Mouse (Mus musculus) retina, embryonic 14.5 days (tissue): ENCODE data around the gene Gtpbp1.

Source experiments
- DNase-seq: peaks from one replicate; pipeline ENCODE4 v3.0.0-alpha.2; 2015; ENCODE audit warnings: low spot score

Gtpbp1 gene

DNA sequence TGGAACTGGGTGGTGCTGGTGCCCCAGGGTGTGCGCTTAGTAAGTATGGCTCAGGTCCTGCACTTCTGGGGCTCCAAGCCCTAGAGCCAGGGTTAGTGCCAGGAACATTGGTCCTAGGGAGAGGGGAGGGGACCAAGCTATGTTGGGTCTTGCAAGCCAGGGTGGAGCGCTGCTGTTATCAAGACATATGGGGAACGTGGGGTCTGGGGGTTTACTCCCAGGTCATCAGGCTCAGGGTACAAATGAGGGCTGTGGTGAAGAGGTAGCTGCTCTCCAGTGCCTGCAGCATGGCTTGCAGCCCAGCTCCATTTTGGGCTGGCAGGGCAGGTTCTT lies 62.7 kb downstream of the Gtpbp1 start:
- no peak for DNase-seq

DNA sequence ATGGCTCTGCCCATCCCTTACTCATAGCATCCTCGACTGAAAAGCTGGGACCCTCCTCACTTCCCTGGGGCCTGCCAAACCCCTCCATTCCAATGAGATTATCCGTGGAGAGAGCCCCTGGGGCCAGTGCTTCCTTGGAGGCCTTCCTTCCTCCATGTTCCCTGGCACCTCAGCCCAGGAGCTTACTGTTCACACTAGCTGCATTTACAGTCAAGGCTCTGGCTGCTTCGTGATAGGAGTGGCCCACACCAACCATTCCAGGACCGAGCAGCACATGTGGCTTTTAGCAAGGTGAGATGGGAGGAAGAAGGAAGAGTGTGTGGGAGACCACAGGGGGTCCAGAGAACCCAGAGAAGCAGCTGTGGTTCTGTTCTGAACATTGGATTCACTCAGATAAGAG lies 63.2 kb downstream of the Gtpbp1 start:
- DNase-seq = no peak

DNA sequence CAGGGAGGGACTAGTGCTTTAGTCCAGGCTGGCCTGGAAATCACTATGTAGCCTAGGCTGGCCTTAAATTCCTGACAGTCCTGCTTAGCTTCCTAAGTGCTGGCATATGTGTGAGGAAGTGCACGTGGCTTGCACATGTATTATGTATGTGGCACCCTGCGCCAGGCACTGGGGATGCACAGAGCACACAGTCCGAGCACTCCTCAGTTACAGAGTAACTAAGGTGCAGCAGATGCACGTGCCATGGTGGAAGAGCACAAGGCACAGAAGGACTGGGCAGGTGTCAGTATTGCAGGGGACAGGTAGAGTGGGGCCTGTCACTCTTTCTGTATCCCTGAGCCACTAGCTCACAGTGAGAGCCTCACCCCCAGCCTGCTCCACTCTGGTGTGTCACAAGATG lies 64.5 kb downstream of the Gtpbp1 start:
- DNase-seq = no peak

DNA sequence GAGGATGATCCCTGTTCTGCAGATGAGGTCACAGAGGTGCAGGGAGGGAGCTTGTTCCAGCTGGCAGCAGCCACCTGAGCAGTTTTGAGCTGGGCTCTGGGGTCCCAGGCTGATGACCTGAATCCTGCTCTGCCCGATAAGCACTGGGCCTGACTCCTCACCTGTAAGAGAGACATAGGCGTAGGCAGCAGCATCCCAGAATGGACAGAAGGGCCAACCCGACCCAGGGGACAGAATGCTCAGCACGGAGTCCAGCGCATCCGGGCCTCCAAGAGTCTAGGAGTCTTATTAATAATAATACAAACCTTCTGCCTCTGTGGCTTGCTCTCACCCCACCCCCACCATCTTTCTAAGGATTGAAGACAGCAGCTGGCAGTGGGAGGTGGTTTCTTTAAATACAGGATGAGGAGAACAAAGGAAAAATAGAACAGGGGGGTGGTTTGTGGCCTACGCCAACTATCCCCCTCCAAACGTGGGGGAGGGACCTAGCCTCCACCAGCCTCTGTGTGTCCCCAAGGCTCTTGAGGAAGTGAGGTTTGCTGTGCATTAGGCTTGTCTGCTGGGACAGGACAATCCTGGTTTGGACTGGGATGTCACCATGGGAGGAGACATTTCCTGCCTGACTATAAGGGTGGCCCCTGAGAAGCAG lies 65.5 kb downstream of the Gtpbp1 start:
- no peak for DNase-seq

DNA sequence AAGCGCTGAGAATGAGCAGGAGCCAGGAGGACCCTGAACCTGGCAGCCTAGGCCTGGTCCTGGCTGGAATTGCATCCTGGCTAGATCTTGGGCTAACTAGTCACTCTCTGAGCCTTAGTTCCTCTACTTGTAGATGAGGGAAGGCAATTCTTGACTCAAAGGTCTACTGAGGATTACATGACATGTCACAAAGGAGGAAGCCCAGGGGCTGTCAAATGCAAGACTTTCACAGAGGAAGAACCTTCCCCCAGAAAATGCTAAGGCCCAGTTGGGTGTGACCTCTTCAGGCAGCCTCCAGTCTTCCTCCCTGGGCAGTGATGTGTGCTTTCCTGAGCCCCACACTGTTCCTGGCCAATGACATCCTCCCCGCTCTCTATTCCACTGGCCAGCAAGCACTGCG lies 66.5 kb downstream of the Gtpbp1 start:
- no peak for DNase-seq

DNA sequence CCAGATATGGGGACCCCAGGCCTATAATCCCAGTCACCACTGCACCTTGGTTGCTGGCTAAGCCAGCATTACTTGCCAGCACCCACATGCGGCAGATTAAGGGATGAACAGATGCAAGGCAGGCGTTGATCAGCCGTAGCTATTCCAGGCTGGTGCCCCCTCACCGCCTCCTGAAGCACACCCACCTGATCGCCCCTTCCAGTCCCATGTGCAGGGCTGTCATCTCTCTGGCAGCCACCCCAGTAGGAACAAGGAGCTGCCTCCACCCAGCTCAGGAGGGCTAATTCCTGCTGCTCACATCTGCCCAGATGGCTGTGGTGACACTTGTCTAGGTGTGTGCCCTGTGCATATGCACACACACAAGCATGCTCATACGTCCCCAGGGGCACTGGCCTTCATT lies 70.3 kb downstream of the Gtpbp1 start:
- DNase-seq = no peak

DNA sequence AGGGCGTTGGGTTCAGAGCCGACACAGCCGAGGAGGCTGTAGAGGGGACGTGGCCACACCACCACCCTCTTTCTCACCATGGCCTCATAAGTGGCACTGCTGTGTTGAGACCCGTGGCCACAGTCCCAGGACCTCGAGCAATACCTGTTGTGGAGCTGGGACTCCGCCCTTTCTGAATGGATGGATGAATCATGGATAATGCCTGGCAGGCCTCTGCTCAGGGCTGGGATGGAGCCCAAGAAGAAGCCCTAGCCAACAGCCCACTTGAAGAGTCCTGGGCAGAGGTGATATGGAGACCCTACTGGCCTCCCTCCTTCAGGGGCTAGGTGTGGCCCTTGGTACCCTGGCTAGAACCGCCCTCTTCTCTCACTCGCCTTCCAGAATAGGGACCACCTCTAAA lies 72.4 kb downstream of the Gtpbp1 start:
- DNase-seq = no peak

DNA sequence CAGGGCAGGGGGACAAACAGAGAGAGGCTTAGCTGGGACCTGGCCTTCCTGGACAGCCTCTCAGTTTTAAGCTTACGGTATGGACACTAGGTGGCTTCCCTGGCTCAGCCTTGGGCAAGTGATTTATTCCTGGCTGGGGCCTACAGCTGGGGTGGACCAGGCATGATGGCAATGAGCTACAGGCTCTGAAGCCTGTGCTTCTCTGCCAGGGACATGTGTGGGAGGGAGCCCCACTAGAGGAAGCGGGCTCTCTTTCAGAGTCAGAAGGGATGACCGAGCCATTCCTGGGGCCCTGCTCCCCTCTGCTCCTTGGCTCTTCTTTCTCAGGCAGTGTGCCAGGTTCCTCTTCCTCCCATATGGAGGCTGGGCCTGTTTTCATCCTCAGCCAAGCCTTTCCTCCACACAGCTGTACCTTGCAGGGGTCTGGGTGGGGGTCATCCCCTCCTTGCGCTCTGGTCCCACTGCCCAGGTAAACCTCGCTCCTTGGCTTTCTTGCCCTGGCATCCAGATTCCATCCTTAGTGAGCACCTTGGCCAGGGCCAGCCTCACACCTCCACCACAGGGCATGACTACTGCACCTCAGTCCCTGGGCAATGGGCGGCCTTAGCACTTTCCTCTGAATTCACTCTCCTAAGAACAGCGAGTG lies 73.1 kb downstream of the Gtpbp1 start:
- DNase-seq = no peak

DNA sequence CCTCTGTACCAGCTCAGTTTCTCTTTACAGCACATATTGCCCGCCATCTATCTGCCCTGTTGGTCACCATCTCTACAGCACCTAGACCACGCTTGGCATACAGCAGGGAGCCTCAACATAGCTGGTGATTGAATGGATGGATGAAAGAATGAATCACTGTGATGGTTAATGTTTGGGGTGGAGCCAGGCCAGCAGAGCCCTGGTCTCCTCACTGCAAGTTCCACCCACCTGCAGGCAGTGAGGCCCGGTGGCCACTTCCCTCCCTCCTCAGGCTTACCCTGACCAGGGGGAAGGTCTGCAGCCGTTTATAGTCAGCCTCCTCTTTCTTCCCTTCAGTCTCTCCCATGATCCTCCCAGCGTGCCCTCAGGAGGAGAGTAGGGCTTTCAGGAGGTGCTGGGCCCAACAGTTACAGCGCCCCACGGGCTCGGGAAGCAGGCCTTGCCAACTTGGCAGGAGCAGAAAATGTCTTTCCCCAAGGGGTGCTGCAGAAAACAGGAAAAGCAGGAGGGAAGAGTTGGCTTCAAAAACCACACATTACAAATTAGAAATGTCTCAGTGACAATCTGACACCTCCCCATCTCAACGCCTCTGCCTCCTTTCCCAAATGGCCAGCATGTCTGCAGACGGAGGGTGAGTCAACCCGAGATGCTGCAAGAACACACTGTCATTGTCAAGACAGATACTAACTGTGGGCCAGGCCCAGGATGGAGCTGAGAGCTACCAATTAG lies 74.1 kb downstream of the Gtpbp1 start:
- no peak for DNase-seq

DNA sequence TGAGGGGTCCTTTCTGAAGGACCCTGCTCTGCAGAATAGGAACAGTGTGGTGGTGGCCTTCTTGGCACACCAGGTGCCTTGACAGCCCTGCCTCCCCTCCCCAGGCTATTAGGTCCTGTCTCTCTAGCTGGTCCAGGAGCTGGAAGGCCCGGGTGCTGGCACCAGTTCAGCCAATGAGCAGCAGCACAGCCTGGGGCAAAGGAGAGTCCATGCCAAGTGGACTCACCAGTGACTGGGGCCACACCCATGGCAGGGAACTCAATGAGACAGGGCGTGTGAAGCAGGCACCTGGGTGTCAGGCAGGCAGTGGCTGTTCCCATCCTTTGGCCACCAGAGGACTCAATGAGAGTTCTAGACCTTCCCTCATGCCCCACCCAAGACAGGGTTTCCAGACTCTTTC lies 74.7 kb downstream of the Gtpbp1 start:
- DNase-seq = no peak

DNA sequence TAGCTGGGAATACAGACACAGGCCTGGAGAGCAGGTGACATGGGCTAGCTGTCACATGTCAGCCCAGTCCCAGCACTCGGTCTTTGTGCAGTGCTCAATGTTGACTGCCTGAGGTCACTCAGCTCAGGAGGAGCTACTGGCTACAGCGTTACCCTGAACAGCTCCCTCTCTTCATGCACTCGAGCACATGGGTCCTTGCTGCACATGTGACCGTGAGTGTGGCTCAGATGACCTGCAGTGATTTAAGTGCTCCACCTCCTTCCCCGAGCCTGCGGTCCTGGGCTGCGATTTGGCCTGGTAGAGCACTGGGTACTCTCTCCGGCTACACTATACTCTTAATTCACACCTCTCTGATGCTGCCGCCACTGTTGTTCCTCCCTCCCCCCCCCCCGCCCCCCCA lies 75.5 kb downstream of the Gtpbp1 start:
- no peak for DNase-seq

DNA sequence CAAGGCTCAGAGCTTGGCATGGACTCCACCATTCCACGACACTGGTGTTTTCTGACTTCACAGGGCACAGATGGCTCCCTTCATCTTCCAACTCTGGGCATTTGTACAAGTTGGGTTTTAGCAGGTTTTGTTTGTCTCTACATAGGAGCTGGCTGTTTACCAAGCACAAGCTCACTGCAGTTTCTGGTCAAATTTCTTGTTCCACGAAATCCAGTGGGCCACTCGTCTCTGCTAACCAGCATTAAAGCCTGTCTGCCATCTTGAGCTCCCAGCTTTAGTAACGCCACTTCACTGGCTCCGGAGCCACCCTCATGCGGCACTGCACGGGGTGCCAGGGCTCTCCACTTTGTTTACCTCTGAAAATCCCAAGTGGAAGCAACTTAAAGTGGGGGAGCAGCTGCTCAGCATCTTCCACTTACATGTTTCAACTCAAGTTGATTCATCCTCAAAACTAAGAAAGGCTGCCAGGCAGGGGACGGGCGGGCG lies 76.0 kb downstream of the Gtpbp1 start:
- DNase-seq = no peak

DNA sequence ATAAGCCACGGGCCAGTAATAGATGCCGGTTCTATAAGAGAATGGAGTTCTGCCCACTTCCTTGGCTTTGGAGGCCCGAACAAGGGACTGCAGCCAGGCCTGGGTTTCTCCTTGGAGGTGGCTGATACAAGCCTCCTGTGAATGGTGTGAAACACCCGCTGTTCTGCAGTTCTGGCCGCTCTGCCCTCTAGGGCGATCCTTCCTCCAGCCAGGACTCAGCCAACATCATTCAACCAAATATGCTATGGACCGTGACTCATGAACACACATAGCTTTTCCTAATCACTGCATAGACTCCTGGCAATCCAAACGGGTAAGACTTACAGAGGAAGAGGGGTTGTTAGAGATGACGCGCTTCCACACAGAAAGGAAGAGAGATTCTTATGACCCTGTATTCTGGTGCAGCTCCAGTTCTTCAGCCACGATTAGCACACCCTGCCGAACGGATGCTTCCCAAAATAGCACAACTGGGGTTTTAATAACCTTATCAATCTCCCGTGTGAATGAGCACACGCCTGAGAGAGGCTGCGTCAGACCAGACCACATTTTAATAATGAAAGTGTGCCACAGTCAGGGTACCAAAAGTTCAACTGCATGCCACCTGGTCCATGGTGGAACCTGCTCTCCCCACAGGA lies 76.8 kb downstream of the Gtpbp1 start:
- DNase-seq = no peak

DNA sequence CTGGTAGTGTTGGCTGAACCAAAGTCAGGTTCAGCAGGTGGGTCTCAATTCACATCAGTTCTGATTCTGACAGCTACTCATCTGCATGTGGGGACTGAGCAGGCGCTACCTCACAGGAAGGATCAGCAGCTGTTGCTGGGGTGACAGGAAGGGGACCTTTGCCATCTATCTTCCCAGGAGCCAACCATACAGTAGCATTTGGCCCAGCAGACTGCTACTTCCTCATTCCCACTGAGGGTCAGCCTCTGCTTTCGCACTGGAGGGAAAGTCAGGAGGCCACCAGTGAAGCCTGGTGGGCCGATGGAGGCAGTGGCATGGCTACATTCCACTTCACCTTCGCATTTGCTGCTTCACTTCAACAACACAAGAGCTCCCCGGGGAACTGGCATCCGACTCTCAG lies 77.7 kb downstream of the Gtpbp1 start:
- no peak for DNase-seq

DNA sequence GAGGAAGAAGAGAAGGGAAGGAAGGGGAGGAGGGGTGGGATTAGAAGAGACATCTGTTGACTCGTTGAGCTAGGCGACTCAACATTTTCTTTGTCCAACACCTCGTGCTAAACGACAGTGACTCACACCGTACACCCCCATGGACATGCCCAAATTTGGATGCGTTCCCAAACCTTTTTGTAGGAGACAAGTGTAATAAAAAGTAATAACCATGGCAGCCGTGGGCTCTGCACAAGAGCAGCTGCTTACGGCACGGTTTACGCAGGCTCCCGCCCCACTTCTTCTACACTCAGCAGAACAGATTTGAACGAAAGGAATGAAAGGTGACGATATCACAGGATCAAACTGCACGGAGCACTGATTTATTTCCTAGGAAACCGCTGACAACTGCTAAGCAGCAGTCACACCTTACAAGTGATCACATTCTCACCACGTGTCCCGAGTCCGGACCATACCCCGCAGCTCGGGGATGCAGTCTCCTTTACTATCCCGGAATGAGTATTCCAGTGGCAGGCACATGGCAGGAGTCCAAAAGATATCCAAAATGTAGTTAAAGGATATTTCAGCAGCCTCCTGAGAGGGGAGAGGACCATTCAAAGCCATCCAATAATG lies 80.1 kb downstream of the Gtpbp1 start:
- DNase-seq = no peak
